Mouse (Mus musculus): ENCODE results near the gene Dpp6. TPM values are rescaled to one million over a fixed set of nuclear protein-coding genes. Genes with fewer than 3 reads are reported as not detected.

Dpp6 gene
- polyA plus RNA-seq, 1 experiment from 2014 or later: 0.22 TPM

DNA sequence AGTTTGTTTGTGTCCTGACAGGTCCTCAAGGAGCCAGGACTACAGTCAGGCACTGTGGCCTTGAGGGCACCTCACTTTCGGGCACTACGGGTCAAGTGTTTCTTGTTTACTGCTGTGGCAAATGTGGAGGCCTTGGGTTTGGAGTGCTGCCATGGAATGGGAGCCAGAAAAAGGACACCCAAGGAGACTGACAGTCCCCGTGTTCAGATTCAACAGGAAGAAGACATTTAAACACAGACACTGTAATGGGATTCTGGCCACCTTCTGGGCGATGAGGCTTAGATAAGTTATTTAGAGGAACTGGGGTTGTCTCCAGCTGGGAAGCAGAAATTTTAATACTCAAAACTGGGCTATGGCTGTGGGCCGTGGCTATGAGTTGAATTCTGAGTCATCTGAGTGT is 913.7 kb downstream of the Dpp6 start:
- 50% methylated on average over 5 of the region's 5 CpGs for WGBS
- Histone ChIP-seq H3K36me3 (ENCODE audit: insufficient read depth) (no peaks in the 10 kb centered on the region), H3K27me3 (ENCODE audit: insufficient read depth, low read length) (no peaks in the 10 kb centered on the region), H3K9me3 (ENCODE audit: low read depth, low read length) (no peaks in the 10 kb centered on the region), H3K4me1 (ENCODE audit: insufficient read depth) (no peaks in the 10 kb centered on the region), H3K9ac (no peak overlapping the region), H3K27ac (ENCODE audit: low read depth) (no peak overlapping the region), H3K4me3 (ENCODE audit: low read depth, low read length) (no peak overlapping the region), H3K4me2 (no peak overlapping the region)
- TF ChIP-seq CTCF (IDR thresholded peaks at IDR 0.05; ENCODE audit: low read depth): no peak
- ATAC-seq (ENCODE audit: insufficient read depth) (no peak), DNase-seq (no peak)

GRCm38 (mm10) chr5:27731392-27731791 is 914.4 kb downstream of the Dpp6 start:
- no peak overlapping the region for H3K4me2 ChIP-seq
- H3K36me3 ChIP-seq (ENCODE audit: insufficient read depth): no peaks in the 10 kb centered on the region
- 54% methylated on average over 1 of the region's 1 CpGs for WGBS
- DNase-seq (no peak), ATAC-seq (ENCODE audit: insufficient read depth) (no peak)
- H3K4me3 ChIP-seq (ENCODE audit: low read depth, low read length): no peak overlapping the region
- no peaks in the 10 kb centered on the region for H3K4me1 ChIP-seq (ENCODE audit: insufficient read depth)
- H3K9me3 ChIP-seq (ENCODE audit: low read depth, low read length): no peaks in the 10 kb centered on the region
- no peaks in the 10 kb centered on the region for H3K27me3 ChIP-seq (ENCODE audit: insufficient read depth, low read length)
- H3K27ac ChIP-seq (ENCODE audit: low read depth): no peak overlapping the region
- H3K9ac ChIP-seq: no peak overlapping the region
- TF ChIP-seq CTCF (IDR thresholded peaks at IDR 0.05; ENCODE audit: low read depth): no peak

- DNase-seq (no peak), ATAC-seq (ENCODE audit: insufficient read depth) (no peak)
- no peak overlapping the region for H3K4me3 ChIP-seq (ENCODE audit: low read depth, low read length)
- H3K9me3 ChIP-seq (ENCODE audit: low read depth, low read length): no peaks in the 10 kb centered on the region
- no peak overlapping the region for H3K9ac ChIP-seq
- H3K27ac ChIP-seq (ENCODE audit: low read depth): no peak overlapping the region
- 71% methylated on average over 5 of the region's 5 CpGs for WGBS
- no peak for TF ChIP-seq CTCF (IDR thresholded peaks at IDR 0.05; ENCODE audit: low read depth)
- H3K4me2 ChIP-seq: no peak overlapping the region
- H3K4me1 ChIP-seq (ENCODE audit: insufficient read depth): no peaks in the 10 kb centered on the region
- no peaks in the 10 kb centered on the region for H3K27me3 ChIP-seq (ENCODE audit: insufficient read depth, low read length)
- H3K36me3 ChIP-seq (ENCODE audit: insufficient read depth): no peaks in the 10 kb centered on the region
Observed at GRCm38 (mm10) chr5:27732288-27732868, 915.4 kb downstream of the Dpp6 start.

DNA sequence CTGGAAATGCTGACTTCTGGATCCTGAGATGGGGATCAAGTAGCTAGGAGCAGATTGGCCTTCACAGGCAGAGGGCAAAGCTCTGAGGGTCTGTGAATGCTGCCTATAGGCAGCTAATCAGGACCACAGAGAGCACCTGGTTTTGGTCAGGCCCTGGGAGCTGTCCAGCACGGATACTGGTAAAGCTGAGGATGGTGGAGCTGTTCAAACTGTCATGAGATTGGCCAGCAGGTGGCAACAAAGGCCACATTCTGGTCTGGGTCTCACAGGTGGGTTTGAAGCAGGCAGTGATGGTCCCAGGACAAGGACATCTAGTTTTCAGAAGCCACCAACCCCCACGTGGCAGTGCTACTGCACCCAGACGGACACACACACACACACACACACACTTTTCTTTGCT is 920.2 kb downstream of the Dpp6 start:
- WGBS: 4% methylated on average over 3 of the region's 3 CpGs
- TF ChIP-seq CTCF (IDR thresholded peaks at IDR 0.05; ENCODE audit: low read depth): peak; percentile 81
- peak; percentile 85 for DNase-seq
- no peaks in the 10 kb centered on the region for H3K4me1 ChIP-seq (ENCODE audit: insufficient read depth)
- H3K36me3 ChIP-seq (ENCODE audit: insufficient read depth): peaks cover 16% of the 10 kb centered on the region; the same call in 1 of the 2 replicates
- H3K9ac ChIP-seq: no peak overlapping the region
- ATAC-seq (ENCODE audit: insufficient read depth): peak; percentile 74; the same call in 1 of the 2 replicates
- H3K9me3 ChIP-seq (ENCODE audit: low read depth, low read length): no peaks in the 10 kb centered on the region
- H3K27me3 ChIP-seq (ENCODE audit: insufficient read depth, low read length): no peaks in the 10 kb centered on the region
- H3K4me3 ChIP-seq (ENCODE audit: low read depth, low read length): no peak overlapping the region
- H3K27ac ChIP-seq (ENCODE audit: low read depth): no peak overlapping the region
- H3K4me2 ChIP-seq: no peak overlapping the region

GRCm38 (mm10) chr5:27739216-27739615 is 922.2 kb downstream of the Dpp6 start:
- Histone ChIP-seq H3K9ac (no peak overlapping the region), H3K36me3 (ENCODE audit: insufficient read depth) (peaks cover 36% of the 10 kb centered on the region), H3K27me3 (ENCODE audit: insufficient read depth, low read length) (no peaks in the 10 kb centered on the region), H3K4me3 (ENCODE audit: low read depth, low read length) (no peak overlapping the region), H3K4me2 (no peak overlapping the region), H3K9me3 (ENCODE audit: low read depth, low read length) (no peaks in the 10 kb centered on the region), H3K4me1 (ENCODE audit: insufficient read depth) (no peaks in the 10 kb centered on the region), H3K27ac (ENCODE audit: low read depth) (no peak overlapping the region)
- WGBS: 82% methylated on average over 6 of the region's 6 CpGs
- no peak for TF ChIP-seq CTCF (IDR thresholded peaks at IDR 0.05; ENCODE audit: low read depth)
- DNase-seq (no peak), ATAC-seq (ENCODE audit: insufficient read depth) (no peak)

DNA sequence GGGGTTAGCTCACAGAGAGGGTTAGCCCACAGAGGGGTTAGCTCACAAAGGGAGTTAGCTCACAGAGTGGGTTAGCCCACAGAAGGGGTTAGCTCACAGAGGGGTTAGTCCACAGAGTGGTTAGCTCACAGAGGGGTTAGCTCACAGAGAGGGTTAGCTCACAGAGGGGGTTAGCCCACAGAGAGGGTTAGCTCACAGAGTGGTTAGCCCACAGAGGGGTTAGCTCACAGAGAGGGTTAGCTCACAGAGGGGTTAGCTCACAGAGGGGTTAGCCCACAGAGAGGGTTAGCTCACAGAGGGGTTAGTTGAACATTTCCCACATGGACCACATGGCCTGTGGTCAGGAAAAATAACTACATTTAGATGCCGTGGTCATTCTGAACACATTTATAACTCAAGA is 927.9 kb downstream of the Dpp6 start:
- no peak overlapping the region for H3K4me2 ChIP-seq
- no peak overlapping the region for H3K27ac ChIP-seq (ENCODE audit: low read depth)
- ATAC-seq (ENCODE audit: insufficient read depth) (no peak), DNase-seq (no peak)
- no peak overlapping the region for H3K4me3 ChIP-seq (ENCODE audit: low read depth, low read length)
- no peaks in the 10 kb centered on the region for H3K27me3 ChIP-seq (ENCODE audit: insufficient read depth, low read length)
- peaks cover 77% of the 10 kb centered on the region for H3K36me3 ChIP-seq (ENCODE audit: insufficient read depth)
- H3K9ac ChIP-seq: no peak overlapping the region
- WGBS: 97% methylated on average over 1 of the region's 1 CpGs
- no peaks in the 10 kb centered on the region for H3K4me1 ChIP-seq (ENCODE audit: insufficient read depth)
- H3K9me3 ChIP-seq (ENCODE audit: low read depth, low read length): no peaks in the 10 kb centered on the region
- no peak for TF ChIP-seq CTCF (IDR thresholded peaks at IDR 0.05; ENCODE audit: low read depth)

GRCm38 (mm10) chr5:27765780-27766179 is 948.8 kb downstream of the Dpp6 start:
- WGBS: 82% methylated on average over 4 of the region's 4 CpGs
- TF ChIP-seq CTCF (IDR thresholded peaks at IDR 0.05; ENCODE audit: low read depth): no peak
- DNase-seq: no peak
- ATAC-seq (ENCODE audit: insufficient read depth): no peak
- Histone ChIP-seq H3K4me3 (ENCODE audit: low read depth, low read length) (no peak overlapping the region), H3K27me3 (ENCODE audit: insufficient read depth, low read length) (no peaks in the 10 kb centered on the region), H3K36me3 (ENCODE audit: insufficient read depth) (peaks cover 93% of the 10 kb centered on the region), H3K4me1 (ENCODE audit: insufficient read depth) (no peaks in the 10 kb centered on the region), H3K9ac (no peak overlapping the region), H3K9me3 (ENCODE audit: low read depth, low read length) (no peaks in the 10 kb centered on the region), H3K4me2 (no peak overlapping the region), H3K27ac (ENCODE audit: low read depth) (no peak overlapping the region)

DNA sequence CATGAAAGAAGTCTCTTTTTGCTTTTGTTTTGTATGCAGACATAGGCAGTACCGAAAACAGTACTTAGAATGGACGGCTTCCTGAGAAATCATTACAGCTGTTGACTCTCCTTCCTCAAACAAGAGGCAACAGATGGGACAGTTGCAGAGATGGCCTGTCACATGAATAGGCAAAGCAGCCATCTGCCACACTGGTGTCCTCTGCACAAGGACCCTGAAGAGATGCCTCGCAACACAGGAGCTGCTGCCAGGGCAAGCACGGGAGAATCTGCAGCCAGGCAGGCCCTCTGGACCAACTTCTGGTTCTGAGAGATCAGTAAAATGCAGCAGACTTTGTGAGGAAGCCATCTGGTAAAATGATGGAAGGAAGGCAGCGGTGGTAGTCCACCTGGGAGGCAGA is 950.9 kb downstream of the Dpp6 start:
- no peak for ATAC-seq (ENCODE audit: insufficient read depth)
- H3K9ac ChIP-seq: no peak overlapping the region
- peaks cover 92% of the 10 kb centered on the region for H3K36me3 ChIP-seq (ENCODE audit: insufficient read depth)
- H3K27ac ChIP-seq (ENCODE audit: low read depth): no peak overlapping the region
- H3K27me3 ChIP-seq (ENCODE audit: insufficient read depth, low read length): no peaks in the 10 kb centered on the region
- 84% methylated on average over 5 of the region's 5 CpGs for WGBS
- DNase-seq: no peak
- no peak overlapping the region for H3K4me2 ChIP-seq
- no peak for TF ChIP-seq CTCF (IDR thresholded peaks at IDR 0.05; ENCODE audit: low read depth)
- no peaks in the 10 kb centered on the region for H3K9me3 ChIP-seq (ENCODE audit: low read depth, low read length)
- H3K4me1 ChIP-seq (ENCODE audit: insufficient read depth): no peaks in the 10 kb centered on the region
- no peak overlapping the region for H3K4me3 ChIP-seq (ENCODE audit: low read depth, low read length)
